Mouse (Mus musculus): ENCODE measurements around the gene Klrb1b.
A peak's percentile ranks its signal among the peaks of the same experiment; 100 is the strongest.
"Not testable (repeated sequence)": the region's sequence is repeated elsewhere in the genome, so short reads cannot be mapped to it uniquely, and the experiment has no call there.

Gene Klrb1b

GRCm38 (mm10) chr6:128840669-128841068 lies 14.5 kb upstream of the Klrb1b start:
- DNase-seq (ENCODE audit: low spot score) = not testable (repeated sequence)

- DNase-seq (ENCODE audit: low spot score) = no peak
These were observed 13.8 kb upstream of the Klrb1b start for GRCm38 (mm10) chr6:128839921-128840320.

DNA sequence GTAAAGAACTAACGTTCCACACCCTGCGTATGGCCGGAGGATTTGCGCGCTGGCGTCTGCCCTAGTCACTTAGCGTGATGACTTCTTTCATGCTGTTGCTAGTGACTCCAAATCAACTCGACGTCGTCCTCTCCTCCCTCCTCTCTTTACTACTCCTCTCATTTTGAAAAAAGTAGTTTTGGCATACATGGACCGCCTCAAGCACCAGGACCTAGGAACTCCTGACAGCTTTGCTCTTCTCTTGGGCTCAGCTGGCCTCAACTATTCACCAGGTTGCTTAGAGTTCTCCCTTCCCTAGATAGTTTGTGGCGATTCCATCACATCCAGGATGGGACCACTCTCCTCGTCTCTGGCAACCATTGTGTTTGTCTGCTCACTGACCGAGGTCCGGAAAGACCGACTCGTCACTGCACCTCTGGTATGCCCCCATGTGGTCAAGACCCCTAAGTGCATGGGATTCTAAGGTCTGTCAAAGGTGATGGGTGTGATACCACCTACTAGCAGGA lies 13.2 kb upstream of the Klrb1b start:
- DNase-seq (ENCODE audit: low spot score) = peak; percentile 86

- DNase-seq (ENCODE audit: low spot score) = peak; percentile 88
These were observed 12.5 kb upstream of the Klrb1b start for GRCm38 (mm10) chr6:128838342-128839265.

- peak; percentile 42 for DNase-seq (ENCODE audit: low spot score)
These were observed 11.6 kb upstream of the Klrb1b start for GRCm38 (mm10) chr6:128837454-128838341.

- DNase-seq (ENCODE audit: low spot score) = no peak
These were observed 10.8 kb upstream of the Klrb1b start for GRCm38 (mm10) chr6:128836955-128837334.

DNA sequence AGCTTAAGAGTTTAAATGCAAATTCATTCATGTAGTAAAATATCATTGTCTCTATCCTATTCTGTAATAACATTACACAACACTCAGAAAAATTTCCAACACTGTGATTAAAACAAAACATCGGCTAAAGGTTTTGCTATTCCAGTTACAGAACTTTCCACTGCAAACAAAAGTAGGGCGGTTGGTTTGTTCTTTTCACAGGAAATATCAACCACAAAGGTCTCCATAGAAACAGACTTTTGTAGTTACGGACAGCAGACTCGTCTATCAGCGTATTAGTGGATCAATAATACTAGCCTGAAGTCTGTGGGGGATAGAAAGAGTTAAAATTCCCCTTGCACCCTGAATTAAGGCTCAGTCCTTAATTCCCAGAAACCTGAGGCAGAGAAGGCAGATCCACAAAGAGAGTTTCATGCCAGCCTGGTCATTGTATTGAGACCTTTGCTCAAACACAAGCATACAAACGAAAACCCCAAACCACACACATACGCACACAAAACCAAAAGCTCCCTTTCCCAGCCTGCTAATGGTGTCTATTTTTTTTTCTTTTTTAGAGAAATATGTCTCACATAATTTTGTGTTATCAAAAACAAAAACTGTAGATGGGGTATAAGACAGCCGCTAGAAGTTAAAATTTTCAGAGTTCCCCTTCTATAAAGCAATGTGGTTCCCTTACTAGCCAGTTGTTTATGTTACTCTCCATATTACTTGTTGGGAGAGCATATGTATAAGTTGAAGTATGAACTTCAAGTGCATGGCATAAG lies 10.2 kb upstream of the Klrb1b start:
- no peak for DNase-seq (ENCODE audit: low spot score)

GRCm38 (mm10) chr6:128835571-128835970 lies 9.4 kb upstream of the Klrb1b start:
- no peak for DNase-seq (ENCODE audit: low spot score)

DNA sequence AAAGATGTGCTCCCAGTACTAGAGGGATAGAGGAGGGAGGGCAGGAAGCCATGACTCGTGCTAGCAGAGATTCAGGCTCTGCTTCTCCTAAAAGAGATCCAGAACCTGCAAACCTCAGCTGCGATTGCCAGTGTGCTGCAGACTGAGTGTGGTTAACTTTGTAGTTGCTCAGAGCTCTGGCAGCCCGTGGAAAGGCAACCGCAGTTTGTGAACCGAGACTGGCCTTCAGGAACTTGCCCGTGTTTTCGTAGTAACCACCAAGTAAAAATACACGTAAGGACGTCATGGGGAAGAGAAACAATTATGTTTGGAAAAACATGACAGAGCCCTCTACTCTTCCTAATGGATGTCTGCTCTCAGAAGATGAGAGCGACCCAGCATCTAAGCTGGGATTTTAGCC lies 6.9 kb upstream of the Klrb1b start:
- DNase-seq (ENCODE audit: low spot score) = no peak

DNA sequence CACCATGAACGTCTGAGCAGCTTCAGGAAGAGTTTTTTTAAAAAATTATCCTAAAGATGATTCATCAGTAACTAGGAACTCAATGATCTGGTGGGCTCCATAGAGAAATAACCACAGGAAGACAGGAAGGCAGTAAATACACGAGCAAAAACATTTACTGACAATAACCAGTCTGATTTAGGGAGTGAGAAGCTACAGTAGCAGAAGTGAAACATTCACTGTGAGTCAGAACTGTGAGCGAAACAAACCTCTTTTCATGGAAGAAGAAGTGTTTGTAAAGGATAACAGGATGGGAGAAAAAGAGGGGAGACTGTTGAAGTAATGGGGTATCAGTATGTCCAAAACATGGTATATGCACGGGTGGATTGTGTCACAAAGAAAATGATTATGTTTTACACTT lies 3.7 kb upstream of the Klrb1b start:
- DNase-seq (ENCODE audit: low spot score) = no peak

GRCm38 (mm10) chr6:128826781-128827180 lies 650 bp upstream of the Klrb1b start:
- no peak for DNase-seq (ENCODE audit: low spot score)

GRCm38 (mm10) chr6:128818083-128818802 lies 7.9 kb downstream of the Klrb1b start:
- DNase-seq (ENCODE audit: low spot score) = no peak

DNA sequence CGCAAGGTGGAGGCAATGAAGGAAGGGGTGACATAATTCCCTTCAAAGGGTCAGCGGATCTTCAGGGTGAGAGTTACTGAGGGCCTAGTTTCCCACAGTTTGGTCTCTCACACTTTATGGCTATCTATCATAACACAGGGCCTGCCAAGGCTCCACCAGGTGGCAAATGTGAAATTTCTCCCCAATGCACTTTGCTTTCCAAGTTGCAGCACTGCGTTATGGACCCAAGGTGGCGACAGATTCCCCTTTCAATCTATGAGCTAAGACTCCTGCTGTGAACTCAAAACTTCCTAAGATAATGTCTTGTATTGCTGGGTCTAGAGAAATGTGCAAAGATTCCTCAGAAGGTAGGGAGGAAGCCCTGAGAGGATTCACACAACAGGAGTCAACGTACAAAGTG lies 17.6 kb downstream of the Klrb1b start:
- DNase-seq (ENCODE audit: low spot score) = no peak

- no peak for DNase-seq (ENCODE audit: low spot score)
These were observed 19.1 kb downstream of the Klrb1b start for GRCm38 (mm10) chr6:128807021-128807420.

DNA sequence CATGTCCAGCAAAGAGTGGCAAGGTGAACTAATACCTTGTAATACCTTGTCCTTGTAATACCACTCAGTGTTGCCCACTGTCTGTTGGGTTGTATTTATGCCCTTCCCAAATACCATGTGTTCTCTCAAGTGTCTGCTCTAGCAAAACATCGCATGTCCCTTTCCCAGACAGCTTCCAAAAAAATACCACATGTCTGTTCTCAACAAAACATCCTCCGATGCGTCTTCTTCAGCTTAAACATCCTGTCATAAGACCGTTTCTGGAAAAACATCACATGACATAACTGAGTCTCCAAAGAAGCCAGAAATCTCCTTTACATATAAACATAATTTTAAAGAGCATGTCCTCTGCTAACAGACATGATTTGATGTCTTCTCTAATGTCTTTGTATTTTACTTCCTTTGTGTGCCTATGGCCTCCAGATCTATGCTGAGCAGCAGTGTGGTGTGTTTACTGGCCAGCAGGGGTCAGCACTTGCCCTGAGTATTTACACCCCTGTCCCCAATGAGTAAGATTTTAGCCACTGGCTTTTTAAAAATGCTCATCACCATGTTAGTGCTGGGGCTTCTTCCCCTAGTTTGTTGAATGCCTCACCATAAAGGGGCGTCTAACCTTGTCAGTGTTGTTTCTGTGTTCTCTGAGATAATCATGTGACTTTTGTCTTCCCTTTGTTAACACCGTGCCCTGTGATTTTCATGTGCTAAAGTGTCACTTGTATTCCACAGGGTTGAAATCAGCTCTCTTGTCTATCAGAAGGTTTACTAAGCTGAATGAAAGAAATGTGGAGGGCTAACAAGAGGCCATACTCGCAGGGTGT lies 21.1 kb downstream of the Klrb1b start:
- DNase-seq (ENCODE audit: low spot score) = peak; percentile 77

DNA sequence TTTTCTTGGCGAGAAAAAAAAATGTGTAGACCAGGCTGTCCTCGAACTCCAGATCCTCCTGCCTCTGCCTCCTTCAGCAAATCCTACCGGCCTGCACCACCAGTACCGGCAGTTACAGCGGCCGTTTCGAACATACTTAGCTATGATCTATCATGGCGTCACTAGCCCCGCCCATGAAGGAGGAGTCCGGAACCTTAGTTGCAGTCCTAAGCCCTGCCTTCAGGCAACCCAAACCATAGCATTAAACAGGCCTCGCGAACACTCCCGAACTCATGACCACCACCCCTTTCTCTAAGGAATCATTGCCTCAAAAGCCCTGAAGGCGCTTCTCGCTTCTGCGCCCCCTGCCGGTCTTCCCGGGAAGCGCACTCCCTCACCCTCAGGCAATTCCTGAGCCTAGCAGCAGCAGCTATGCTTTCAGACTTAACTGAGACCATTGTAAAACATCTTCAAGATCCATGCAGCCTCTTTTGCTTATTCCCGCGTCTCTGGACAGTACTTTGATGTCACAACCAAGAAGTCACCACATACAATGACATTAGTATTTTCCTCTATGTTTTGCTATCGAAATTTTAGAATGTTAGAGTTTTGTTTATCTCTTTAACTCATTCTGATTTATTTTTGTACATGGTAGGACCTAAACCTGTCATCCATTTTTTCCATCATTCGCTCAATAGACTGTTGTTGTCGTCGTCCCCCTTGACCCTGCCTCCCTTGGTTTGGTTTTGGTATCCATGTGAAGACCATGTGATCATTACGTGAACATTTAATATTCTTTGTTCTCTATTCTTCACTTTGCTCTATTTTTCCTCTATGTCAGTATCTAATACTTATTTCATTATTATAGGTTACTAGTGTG lies 22.9 kb downstream of the Klrb1b start:
- peak; percentile 97 for DNase-seq (ENCODE audit: low spot score)

DNA sequence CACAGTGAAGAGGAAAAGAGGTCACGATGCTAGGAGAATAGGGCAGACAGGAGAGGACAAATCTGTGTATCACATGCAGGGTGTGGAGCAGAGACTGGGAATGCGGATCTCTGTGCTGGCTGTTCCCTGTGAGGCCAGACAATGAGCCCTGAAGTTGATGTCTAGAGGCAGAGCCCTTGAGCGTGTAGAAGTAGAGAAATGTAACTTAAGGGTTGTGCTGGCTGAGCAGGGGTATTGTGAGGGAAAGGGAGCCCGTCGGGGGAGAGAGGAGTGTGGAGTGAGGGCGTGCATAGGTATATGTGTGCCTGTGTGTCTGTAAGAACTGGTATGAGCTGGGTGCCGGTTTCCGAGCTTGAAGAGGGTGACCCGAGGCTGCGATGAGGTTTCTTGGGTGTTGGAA lies 23.6 kb downstream of the Klrb1b start:
- no peak for DNase-seq (ENCODE audit: low spot score)

GRCm38 (mm10) chr6:128800696-128801095 lies 25.4 kb downstream of the Klrb1b start:
- not testable (repeated sequence) for DNase-seq (ENCODE audit: low spot score)

- DNase-seq (ENCODE audit: low spot score) = no peak
These were observed 26.2 kb downstream of the Klrb1b start for GRCm38 (mm10) chr6:128799896-128800270.
